Mouse (Mus musculus) small intestine, adult 2 months (tissue): ENCODE measurements around the gene Dst. TPM values are rescaled to one million over a fixed set of nuclear protein-coding genes. Genes with fewer than 3 reads are reported as not detected.

Experiments used
- H3K27ac ChIP-seq: fragments of 200-500 bp; 2 replicates; pipeline ENCODE4 v1.5.1; 2012; ENCODE audit warnings: low read depth, low read length, control low read depth, inconsistent platforms; ENCODE audit not compliant: insufficient read depth
- H3K27me3 ChIP-seq: fragments of 200-500 bp; 2 replicates; pipeline ENCODE4 v1.6.1; 2012; ENCODE audit warnings: mild to moderate bottlenecking, moderate library complexity, low read length, inconsistent platforms; ENCODE audit not compliant: control insufficient read depth, insufficient read depth
- H3K36me3 ChIP-seq: fragments of 200-500 bp; 2 replicates; pipeline ENCODE4 v1.6.1; 2012; ENCODE audit warnings: mild to moderate bottlenecking, low read length, control low read depth, inconsistent platforms; ENCODE audit not compliant: control insufficient read depth, insufficient read depth
- H3K4me1 ChIP-seq: fragments of 200-500 bp; 2 replicates; pipeline ENCODE4 v1.6.1; 2012; ENCODE audit warnings: low read length, inconsistent platforms, mixed read lengths; ENCODE audit not compliant: control insufficient read depth, insufficient read depth, insufficient read length
- H3K4me3 ChIP-seq: fragments of 200-500 bp; 2 replicates; pipeline ENCODE4 v1.5.1; 2012; ENCODE audit warnings: low read depth, mild to moderate bottlenecking, control low read depth, inconsistent platforms, low read length, moderate library complexity
- CTCF ChIP-seq: fragments of 200-500 bp; IDR thresholded peaks from 2 replicates; pipeline ENCODE4 v1.5.1; 2012; ENCODE audit warnings: low read depth, mild to moderate bottlenecking, control low read depth, inconsistent platforms, low read length, moderate library complexity, mixed read lengths; ENCODE audit not compliant: insufficient replicate concordance, insufficient read length; ENCODE audit errors: extremely low read depth
- POLR2A ChIP-seq: fragments of 200-500 bp; IDR thresholded peaks from 2 replicates; pipeline ENCODE4 v1.6.1; 2012; ENCODE audit warnings: low read depth, mild to moderate bottlenecking, control low read depth, inconsistent platforms, low read length, moderate library complexity
- WGBS: fragments of 180-500 bp; shearing (Covaris S2); methylation state at CpG from one replicate; pipeline ENCODE4 v1.1.7; 2018; 5-methylcytosine and 5-hydroxymethylcytosine counted together
- polyA plus RNA-seq: library from polyadenylated mRNA; depleted of rRNA; stranded (reverse); fragments of >200 nt; gene quantifications from 2 replicates; pipeline ENCODE4 v1.2.3, GENCODE M21; 2012

The Dst gene
- polyA plus RNA-seq, 1 experiment: 31.9 TPM

DNA sequence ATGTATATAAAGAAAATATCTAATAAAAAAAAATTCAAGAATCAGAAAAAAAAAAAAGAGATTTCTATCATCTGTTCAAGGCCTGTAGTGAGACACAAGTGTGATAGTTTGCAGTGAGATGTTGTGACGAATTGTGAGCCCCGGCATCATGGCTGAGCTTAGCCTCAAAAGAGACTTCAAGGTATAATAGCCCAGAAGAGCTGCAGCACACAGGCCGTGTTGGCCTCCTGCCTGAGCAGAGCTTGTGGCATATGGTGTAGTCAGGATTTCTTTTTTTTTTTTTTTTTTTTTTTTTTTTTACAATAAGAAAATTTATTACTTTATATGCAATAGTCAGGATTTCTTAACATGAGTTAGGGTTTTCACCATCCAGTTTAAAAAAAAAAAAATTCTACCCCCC lies 191.4 kb downstream of the Dst start:
- Histone ChIP-seq H3K4me3 (no peak overlapping the region), H3K4me1 (no peaks in the 10 kb centered on the region), H3K27me3 (no peaks in the 10 kb centered on the region), H3K27ac (no peak overlapping the region), H3K36me3 (no peaks in the 10 kb centered on the region)
- no peak for TF ChIP-seq POLR2A
- no peak for TF ChIP-seq CTCF
- 89% methylated on average over 3 of the region's 3 CpGs for WGBS

DNA sequence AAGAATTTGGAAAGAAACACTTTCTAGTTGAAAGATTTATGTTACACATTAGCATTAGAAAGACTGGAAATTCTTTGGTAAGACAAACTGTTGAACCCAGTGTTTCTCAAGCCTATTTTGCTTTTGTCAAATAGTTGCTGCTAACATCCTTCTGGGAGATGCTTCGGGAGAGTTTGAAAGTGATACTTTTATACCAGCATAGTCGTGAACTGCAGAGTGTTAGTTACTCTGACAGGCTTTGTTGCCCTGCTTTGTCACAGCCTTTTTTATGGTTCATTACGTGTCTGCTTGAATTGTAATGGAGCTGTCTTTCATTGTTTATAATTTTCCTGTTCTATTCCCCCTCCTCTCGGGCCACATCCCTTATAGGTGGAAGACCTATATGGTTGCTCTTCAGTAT lies 192.4 kb downstream of the Dst start:
- Histone ChIP-seq H3K4me3 (no peak overlapping the region), H3K27ac (no peak overlapping the region), H3K27me3 (no peaks in the 10 kb centered on the region), H3K36me3 (no peaks in the 10 kb centered on the region), H3K4me1 (no peaks in the 10 kb centered on the region)
- 76% methylated on average over 4 of the region's 4 CpGs for WGBS
- TF ChIP-seq CTCF: no peak
- no peak for TF ChIP-seq POLR2A

DNA sequence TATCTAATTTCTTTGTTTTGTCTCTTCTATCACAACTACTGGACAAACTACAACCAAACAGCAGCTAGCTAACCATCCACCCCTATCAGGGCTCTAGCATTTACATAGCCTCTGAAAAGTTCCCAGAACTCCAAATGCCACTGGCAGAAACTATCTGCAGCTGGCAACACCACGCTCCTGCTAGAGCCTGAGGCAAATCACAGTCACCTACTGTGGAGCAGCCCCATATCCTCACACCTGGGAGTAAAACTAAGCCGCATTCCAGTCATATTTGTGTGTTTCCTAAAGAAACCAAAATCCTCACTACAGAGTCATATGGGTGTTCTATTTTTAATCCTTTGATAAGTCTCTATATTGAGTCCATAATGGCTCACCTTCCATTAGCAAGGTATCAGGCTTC lies 194.6 kb downstream of the Dst start:
- TF ChIP-seq POLR2A: no peak
- no peak for TF ChIP-seq CTCF
- Histone ChIP-seq H3K36me3 (no peaks in the 10 kb centered on the region), H3K27ac (no peak overlapping the region), H3K27me3 (no peaks in the 10 kb centered on the region), H3K4me1 (no peaks in the 10 kb centered on the region), H3K4me3 (no peak overlapping the region)
- 95% methylated on average over 2 of the region's 2 CpGs for WGBS

DNA sequence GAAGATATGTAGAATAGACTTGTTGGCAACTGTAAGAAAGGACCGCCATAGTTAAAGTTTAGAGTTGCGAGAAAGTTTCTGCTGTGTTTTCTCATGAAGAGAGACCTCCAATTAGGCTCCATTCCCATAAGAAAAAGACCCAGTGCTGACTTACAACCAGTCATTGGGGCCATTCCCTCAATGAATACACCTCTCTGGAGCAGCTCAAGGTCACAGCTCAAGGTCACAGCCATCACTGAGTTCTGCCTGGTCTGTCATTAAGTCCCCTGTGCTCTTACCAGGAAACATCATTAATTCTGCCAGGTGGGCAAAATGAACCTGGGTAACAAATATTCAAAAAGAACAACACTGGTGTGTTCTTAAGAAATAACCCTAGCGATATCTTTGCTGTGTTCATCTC lies 195.2 kb downstream of the Dst start:
- H3K4me3 ChIP-seq: no peak overlapping the region
- 80% methylated on average over 3 of the region's 3 CpGs for WGBS
- H3K27ac ChIP-seq: no peak overlapping the region
- no peaks in the 10 kb centered on the region for H3K27me3 ChIP-seq
- TF ChIP-seq CTCF (no peak), POLR2A (no peak)
- no peaks in the 10 kb centered on the region for H3K4me1 ChIP-seq
- H3K36me3 ChIP-seq: no peaks in the 10 kb centered on the region

DNA sequence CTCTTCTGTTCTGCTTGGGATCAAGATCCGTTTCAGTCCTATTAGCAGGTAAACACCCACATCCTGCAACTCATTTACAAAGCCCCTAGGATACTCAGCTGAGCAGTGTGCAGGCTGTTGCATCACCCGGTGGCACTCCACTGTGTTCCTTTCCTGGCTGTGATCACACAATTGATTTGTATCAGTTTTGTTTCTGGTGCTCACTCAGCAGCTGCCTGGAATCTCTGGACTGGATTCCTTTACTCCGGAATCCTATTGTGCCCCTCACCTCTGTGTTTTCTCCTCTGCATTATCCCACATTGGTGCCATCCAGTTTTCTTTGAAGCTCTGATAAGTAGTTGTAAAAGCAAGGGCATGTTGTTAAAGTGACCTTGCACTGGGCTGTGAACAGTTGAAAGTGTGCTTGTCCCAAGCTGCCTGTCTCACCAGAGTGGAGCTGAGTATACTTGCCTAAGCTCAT lies 195.7 kb downstream of the Dst start:
- no peaks in the 10 kb centered on the region for H3K36me3 ChIP-seq
- 7% methylated on average over 3 of the region's 3 CpGs for WGBS
- no peaks in the 10 kb centered on the region for H3K4me1 ChIP-seq
- TF ChIP-seq POLR2A: no peak
- TF ChIP-seq CTCF: no peak
- H3K27me3 ChIP-seq: no peaks in the 10 kb centered on the region
- H3K4me3 ChIP-seq: no peak overlapping the region
- no peak overlapping the region for H3K27ac ChIP-seq

DNA sequence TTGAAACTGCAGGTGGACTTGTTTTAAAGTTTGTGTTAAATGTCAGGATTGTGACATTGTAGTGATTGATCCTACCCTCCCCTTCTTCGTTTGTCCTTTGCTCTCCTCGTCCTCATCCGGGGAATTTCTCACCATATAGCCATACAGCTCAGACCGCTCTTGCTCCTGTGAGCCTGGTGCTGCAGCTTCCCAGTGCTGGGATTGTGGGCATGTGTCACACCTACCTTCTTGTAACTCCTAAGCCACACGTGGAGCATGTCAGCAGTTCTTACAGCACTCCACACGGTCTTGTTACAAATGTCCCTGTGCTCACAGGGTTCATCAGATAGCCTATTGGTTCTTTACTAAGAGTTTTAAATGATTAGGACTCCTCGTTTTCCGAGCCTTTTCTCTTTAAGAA lies 196.8 kb downstream of the Dst start:
- TF ChIP-seq POLR2A: no peak
- no peak for TF ChIP-seq CTCF
- H3K27ac ChIP-seq: no peak overlapping the region
- H3K4me3 ChIP-seq: no peak overlapping the region
- H3K36me3 ChIP-seq: no peaks in the 10 kb centered on the region
- H3K4me1 ChIP-seq: no peaks in the 10 kb centered on the region
- 23% methylated on average over 8 of the region's 8 CpGs for WGBS
- no peaks in the 10 kb centered on the region for H3K27me3 ChIP-seq

DNA sequence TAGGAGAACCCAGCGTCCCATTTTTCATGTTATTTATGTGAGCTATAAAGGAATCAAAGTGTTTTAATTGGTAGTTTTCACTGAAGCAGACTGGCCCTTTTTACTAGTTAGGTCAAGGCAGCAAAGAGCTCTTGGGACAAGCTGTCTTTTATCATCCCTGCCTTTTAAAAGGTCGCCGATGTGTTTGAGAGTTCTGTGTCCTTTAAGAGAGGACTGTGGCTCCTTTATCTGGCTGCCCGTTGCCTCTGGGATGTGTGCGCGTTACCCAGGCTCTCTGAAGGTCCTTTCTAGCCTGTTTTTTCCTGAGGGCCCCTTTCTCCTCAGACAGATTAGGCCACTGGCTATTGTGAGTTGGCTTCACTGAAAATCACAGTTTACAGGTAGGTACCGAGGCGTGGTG lies 198.6 kb downstream of the Dst start:
- TF ChIP-seq POLR2A (no peak), CTCF (no peak)
- whole genome bisulfite sequencing: 75% methylated on average over 8 of the region's 8 CpGs
- Histone ChIP-seq H3K4me3 (no peak overlapping the region), H3K27me3 (no peaks in the 10 kb centered on the region), H3K36me3 (no peaks in the 10 kb centered on the region), H3K27ac (no peak overlapping the region), H3K4me1 (no peaks in the 10 kb centered on the region)

DNA sequence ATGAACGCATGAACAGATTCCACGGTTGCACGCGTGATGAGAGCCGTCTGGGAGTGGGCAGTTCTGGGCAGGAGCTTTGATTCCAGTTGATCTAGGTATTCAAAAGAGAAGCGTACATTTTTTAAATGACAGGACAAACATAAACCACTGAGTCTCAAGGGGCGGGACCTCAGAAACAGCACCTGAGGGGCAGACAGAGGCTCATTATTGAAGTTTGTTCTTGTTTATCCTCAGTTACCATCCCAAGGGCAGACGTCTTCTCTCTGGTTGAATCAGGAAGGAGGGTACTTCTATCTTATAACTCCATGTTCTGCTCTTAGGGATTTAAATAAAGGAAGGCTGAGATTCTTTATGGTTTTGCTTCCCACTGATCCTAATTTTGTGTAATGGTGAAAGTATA lies 199.1 kb downstream of the Dst start:
- 85% methylated on average over 8 of the region's 8 CpGs for WGBS
- no peaks in the 10 kb centered on the region for H3K4me1 ChIP-seq
- no peak for TF ChIP-seq POLR2A
- no peak for TF ChIP-seq CTCF
- H3K4me3 ChIP-seq: no peak overlapping the region
- no peaks in the 10 kb centered on the region for H3K36me3 ChIP-seq
- no peaks in the 10 kb centered on the region for H3K27me3 ChIP-seq
- no peak overlapping the region for H3K27ac ChIP-seq
